Mouse (Mus musculus): ENCODE measurements around the gene Arhgef28.
"Not testable (repeated sequence)": the region's sequence is repeated elsewhere in the genome, so short reads cannot be mapped to it uniquely, and the experiment has no call there.

The Arhgef28 gene

GRCm38 (mm10) chr13:98074871-98075270 lies 131.4 kb downstream of the Arhgef28 start:
- peak; percentile 2 for DNase-seq (ENCODE audit: low read depth, low spot score)

DNA sequence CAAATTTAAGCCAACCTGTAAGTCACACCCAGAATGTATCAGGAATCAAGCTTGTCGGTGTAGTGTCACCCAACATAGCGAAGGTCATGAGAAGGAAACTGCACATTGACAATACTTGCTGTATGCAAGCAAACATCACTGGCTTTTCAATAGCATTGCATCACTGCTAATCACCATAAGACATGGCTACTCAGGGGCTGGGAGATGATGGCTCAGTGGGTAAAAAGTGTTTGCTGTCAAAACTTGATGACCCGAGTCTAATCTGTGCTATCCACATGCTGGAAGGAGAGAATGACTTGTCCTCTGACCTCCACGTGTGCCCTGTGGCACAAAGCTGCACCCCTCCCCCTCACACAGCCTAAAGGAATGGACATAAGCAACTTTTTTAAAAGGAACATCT lies 133.0 kb downstream of the Arhgef28 start:
- DNase-seq (ENCODE audit: low read depth, low spot score) = no peak

GRCm38 (mm10) chr13:98070458-98070857 lies 135.8 kb downstream of the Arhgef28 start:
- DNase-seq (ENCODE audit: low read depth, low spot score) = no peak

- DNase-seq (ENCODE audit: low read depth, low spot score) = no peak
Measured at GRCm38 (mm10) chr13:98069646-98070045, 136.6 kb downstream of the Arhgef28 start.

GRCm38 (mm10) chr13:98062843-98063242 lies 143.4 kb downstream of the Arhgef28 start:
- DNase-seq (ENCODE audit: low read depth, low spot score) = no peak

- DNase-seq (ENCODE audit: low read depth, low spot score) = not testable (repeated sequence)
Measured at GRCm38 (mm10) chr13:98060121-98060520, 146.1 kb downstream of the Arhgef28 start.

DNA sequence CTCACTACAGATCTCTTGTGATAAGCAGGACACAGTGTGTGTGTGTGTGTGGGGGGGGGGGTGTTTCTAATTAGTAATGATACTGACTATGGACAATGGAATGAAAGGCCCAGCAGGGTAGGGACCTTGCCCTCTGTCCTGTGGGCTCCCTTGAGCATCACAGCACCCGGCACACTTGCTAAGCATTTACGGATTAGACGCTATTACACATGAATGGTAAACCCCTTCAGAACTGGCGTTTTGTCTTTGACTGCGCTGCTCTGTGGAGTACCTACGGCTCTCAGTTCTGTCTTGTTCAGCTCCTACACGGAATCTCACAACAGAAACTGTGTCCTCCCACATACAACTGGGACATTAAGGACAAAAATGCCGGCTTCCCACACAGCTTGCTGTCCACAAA lies 151.0 kb downstream of the Arhgef28 start:
- DNase-seq (ENCODE audit: low read depth, low spot score) = no peak

GRCm38 (mm10) chr13:98040628-98041150 lies 165.6 kb downstream of the Arhgef28 start:
- peak; percentile 73 for DNase-seq (ENCODE audit: low read depth, low spot score)

- no peak for DNase-seq (ENCODE audit: low read depth, low spot score)
Measured at GRCm38 (mm10) chr13:98038731-98039130, 167.5 kb downstream of the Arhgef28 start.

DNA sequence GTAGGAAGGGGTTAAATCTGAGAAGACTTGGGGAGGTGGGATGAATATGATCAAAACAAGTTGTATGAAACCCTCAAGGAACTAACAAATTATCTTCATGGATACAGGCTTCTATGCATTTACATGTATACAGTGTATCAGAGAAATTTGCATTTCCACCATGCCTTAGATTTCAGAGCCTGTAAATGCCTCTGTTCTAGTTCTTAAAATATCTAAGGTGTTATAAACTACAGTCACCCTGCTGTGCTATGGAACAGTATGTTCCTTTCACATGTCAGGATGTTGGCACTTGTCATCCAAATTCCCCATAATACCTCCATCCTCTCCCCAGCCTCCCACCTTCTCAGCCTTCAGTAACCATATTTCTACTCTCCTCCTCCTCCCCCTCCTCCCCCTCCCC lies 168.5 kb downstream of the Arhgef28 start:
- no peak for DNase-seq (ENCODE audit: low read depth, low spot score)

DNA sequence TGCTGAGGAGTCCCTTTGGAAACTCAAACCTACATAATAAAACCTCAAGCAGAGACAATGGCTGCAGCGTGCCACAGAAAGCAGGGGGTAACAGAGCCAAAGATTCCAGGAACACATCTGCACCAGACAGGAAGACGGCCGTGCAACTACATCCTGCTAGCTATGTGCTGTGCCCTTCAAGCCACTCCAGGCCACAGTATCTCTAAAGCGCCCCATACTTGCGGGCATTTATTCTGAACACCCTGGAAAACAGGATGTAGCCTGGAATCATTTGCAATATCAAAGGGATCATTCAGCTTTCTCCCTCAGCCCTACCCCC lies 174.6 kb downstream of the Arhgef28 start:
- no peak for DNase-seq (ENCODE audit: low read depth, low spot score)

DNA sequence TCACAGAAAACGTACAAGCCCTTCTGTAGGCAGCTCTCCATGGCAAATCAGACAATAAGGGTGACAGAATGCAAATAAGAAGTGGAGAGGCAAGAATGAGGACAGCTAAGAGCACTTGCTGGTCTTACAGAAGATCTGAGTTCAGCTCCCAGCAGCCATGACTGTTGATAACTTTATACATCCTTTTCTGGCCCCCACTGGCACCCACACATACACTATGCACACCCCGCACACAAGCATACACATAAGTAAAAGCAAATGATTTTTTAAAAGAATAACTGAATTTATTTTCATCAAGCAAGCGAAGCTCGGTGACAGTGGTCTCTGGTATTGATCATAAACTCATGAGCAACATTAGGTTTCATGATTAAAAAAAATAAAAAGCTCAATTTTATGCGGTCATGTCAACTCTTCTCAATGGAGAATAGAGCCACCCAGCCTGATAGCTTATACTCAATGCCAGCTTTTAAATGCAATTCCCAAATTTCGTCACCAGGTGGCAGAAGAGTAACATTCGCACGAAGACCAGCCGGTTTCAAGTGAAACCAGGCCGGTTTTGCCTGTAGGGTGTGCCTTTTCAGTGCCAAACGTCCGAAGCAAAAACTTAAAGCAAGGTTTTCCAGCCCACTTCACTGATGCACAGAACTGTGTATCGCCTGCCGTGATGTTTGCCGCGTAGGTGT lies 175.1 kb downstream of the Arhgef28 start:
- DNase-seq (ENCODE audit: low read depth, low spot score) = peak; percentile 93

DNA sequence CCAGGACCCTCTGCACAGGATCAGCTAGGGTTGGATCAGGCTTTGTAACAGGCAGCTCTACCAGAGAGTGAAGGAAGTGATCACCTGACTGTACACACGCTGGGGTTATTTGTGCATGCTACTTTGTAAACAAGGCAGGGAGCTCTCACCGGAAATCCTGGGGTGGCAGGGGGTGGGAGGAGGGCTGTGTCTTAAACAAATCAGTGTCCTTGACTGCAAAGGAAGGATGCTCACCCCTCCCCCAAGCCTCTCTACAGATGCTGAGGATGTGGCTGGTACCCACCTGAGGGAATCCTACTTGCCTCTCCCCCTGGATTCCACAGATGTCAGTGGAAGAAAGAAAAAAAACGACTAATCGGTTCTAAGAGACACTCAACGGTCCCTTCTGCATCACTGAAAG lies 176.2 kb downstream of the Arhgef28 start:
- no peak for DNase-seq (ENCODE audit: low read depth, low spot score)

GRCm38 (mm10) chr13:98028711-98029250 lies 177.5 kb downstream of the Arhgef28 start:
- DNase-seq (ENCODE audit: low read depth, low spot score) = no peak

DNA sequence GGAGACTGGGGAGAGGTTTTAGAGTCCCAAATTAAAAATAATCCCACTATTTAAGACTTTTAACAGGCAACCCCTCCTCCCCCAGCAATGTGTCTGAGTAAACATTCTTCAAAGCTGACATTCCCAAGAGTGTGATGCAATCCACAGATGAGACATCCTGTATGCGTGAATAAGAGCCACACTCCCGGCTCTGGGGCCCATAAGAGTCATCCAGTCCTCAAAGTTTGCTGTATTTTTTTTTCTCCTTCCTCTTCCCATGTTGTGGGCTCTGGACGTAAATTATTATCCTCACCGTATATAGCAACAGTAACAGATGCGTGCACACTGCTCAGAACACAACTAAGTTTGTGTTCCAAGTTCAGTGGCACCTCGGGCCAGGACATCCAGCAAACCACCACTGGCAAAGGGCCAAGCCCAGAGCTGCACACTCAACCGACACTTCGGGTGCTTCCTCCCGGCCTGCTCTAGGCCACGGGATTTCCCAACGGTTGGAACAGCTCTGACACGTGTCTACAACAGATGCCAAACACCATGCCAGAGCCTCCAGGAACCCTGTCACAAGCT lies 178.5 kb downstream of the Arhgef28 start:
- DNase-seq (ENCODE audit: low read depth, low spot score) = peak; percentile 95

DNA sequence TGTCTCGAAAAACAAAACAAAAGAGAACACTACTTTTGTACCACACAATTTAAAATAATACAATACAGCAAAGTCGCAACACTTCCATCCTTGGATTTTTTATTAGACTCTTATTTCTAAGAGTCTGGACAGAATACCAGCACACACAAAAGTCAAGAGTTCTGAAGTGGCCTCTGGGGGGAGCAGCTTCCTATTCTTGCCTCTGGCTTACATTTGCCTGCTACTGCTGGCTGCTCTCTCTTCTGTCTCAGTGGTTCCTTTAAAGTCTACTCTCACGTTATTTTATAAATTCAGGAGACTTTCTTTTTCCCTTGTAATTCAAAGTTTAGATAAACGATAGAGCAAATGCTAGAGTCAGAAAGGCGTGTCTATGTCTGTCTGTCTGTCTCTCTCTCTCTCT lies 179.1 kb downstream of the Arhgef28 start:
- DNase-seq (ENCODE audit: low read depth, low spot score) = no peak

- no peak for DNase-seq (ENCODE audit: low read depth, low spot score)
Measured at GRCm38 (mm10) chr13:98025706-98026504, 180.3 kb downstream of the Arhgef28 start.

- DNase-seq (ENCODE audit: low read depth, low spot score) = peak; percentile 30
Measured at GRCm38 (mm10) chr13:98025162-98025561, 181.1 kb downstream of the Arhgef28 start.

DNA sequence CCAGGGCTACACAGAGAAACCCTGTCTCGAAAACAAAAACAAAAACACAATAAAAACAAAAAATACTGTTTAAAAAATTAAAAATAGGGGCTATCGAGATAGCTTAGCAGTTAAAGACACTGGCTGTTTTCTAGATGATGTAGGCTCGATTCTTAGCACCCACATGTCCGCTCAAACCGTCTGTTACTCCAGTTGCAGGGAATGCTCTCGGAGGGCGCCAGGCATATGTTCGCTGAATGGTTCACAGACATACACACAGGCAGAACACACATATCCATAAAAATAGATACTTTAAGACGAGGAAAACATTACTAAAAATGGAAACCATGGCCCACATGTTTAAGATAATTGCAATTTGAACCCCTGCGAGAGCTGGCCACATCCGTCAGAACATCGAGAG lies 181.6 kb downstream of the Arhgef28 start:
- no peak for DNase-seq (ENCODE audit: low read depth, low spot score)

- DNase-seq (ENCODE audit: low read depth, low spot score) = peak; percentile 69
Measured at GRCm38 (mm10) chr13:98021906-98022305, 184.3 kb downstream of the Arhgef28 start.

GRCm38 (mm10) chr13:98018837-98019236 lies 187.4 kb downstream of the Arhgef28 start:
- not testable (repeated sequence) for DNase-seq (ENCODE audit: low read depth, low spot score)

DNA sequence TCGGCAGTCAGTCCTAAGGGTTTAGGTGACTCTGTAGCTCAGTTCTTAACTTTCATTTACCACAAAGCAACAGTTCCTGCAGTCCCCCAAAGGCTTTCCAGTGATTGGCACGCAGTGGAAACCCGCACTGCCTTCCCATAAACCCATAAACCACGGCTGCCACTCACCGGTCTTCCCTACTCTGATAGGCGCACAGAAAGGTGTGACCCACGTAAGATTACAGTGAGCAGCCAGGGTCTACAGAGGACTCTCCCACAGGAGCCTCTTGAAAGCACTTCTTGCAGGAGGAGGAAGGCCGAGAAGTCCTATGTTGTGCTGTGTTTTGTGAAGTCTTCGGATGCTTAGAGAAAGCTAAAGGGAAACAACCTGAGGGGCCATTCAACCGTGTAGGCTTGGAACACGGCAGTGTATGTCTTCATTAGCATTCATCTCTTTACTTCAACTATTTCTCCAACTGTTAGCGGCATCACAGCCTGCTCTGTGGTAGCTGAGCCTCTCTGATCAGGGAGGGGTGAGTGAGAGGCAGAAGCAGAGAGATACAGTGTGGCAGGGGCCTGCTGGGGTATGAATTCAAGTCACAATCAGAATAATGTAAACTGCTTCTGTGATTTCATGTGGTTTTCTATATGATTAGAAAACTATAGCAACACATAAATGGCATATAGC lies 189.2 kb downstream of the Arhgef28 start:
- DNase-seq (ENCODE audit: low read depth, low spot score) = no peak
